Mouse (Mus musculus) brain, embryonic 14.5 days (tissue): Measurements from ENCODE around the gene Elk3.

ENCODE experiments used
- CTCF ChIP-seq: fragments of 200-500 bp; IDR thresholded peaks from 2 replicates; pipeline ENCODE4 v1.5.1; 2012; ENCODE audit warnings: inconsistent platforms, mild to moderate bottlenecking, moderate library complexity, borderline replicate concordance; ENCODE audit not compliant: insufficient read depth, insufficient read length; ENCODE audit errors: extremely low read depth
- POLR2A ChIP-seq: fragments of 200-500 bp; IDR thresholded peaks from 2 replicates; pipeline ENCODE4 v1.6.1; 2012; ENCODE audit warnings: mild to moderate bottlenecking, inconsistent platforms, borderline replicate concordance; ENCODE audit not compliant: poor library complexity, insufficient read depth, insufficient read length, severe bottlenecking; ENCODE audit errors: extremely low read depth

DNA sequence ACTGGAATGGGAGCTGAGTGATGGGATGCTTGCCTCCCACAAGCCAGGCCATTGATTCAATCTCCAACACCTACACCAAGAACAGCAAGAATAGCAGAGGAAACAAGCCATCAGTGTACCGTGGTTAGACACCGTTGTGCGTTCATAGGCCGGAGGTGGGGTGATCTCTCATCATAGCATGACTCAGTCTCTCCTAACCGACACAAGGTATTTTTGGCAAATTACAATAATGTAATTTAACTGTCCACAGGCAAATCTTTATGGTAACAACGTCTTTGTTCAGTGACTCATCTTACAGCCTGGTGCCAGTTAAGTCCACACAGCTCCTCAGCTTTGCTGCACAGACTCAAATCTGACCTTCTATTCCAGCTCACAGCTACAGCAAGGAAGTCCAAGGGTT, 32.5 kb upstream of the Elk3 start:
- TF ChIP-seq POLR2A: no peak
- TF ChIP-seq CTCF: no peak
